Mouse (Mus musculus) embryo, embryonic 10.5 days (tissue): ENCODE data around the gene Use1.

Experiments used
- DNase-seq: peaks from one replicate; pipeline ENCODE4 v3.0.0-alpha.2; 2015; ENCODE audit warnings: low spot score

Use1 gene

DNA sequence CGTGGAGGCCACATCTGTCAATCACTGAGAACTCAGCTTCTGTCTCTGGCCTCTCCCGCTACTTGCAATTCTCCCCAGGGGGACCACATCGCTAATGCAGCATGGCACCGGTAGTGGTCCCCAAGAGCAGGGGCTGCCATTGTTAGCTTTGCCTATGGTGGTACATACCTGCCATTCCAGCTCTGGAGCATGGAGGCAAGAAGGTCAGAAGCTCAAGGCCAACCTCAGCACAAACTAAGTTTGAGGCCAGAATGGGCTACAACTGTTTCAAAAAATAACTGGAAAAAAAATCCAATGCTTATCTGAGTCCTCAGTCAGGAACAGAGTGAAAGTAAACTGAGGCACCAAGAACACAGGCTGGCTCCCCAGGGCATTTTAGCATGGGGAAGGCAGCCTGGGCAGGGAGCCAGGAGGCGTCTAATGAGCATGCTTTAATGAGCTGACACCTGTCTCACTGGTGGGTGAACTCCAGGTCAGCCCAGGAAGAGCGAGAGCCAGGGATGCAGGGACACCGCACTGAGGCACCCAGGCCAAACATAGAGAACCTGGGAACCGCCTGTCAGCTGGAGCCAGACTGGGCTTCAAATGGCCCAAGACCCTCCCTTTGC, 9.9 kb downstream of the Use1 start:
- DNase-seq = no peak

DNA sequence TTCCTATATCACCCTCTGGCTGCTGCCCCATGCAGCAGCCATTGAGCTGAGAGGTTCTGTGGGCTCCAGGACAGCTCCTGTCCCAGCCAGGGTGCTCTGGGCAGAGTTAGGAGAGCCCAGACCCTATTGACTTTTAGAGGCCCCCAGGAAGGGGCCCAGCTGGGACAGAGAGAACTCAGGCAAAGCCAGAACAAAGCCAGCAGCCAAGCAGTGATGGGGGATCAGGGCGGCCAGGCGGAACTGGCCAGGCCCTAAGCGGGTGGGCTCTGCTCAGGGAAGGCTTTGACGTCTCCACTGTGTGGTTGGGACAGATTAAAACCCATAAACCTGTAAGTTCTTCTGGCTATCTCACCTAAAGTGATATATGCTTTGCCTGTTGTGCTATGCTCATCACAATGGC, 12.4 kb downstream of the Use1 start:
- DNase-seq = no peak

DNA sequence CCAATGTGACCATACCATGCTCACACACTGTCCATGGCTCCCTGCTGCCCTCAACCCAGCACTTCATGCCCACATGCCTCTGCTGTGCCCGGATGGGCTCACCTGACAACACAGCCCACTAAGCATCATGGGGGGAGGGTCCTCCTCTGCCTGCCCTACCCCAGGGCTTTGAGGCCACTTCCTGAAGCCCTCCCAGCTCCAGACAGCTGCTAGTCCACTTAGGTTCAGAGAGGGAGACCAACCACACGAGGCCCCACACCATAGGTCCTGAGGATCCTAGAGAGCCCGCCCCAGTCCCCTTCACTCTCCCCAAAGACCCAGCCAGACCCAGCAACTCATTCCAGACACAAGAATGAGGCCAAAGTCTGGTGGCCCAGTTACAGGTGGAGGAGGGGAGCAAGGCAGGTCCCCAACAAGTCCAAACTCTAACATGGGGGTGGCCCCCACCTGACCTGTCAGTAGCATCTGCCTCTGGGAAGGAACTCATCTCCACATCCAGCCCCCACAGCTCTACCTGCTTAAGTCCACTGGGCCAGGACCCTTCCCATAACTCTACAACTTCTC, 12.9 kb downstream of the Use1 start:
- no peak for DNase-seq

DNA sequence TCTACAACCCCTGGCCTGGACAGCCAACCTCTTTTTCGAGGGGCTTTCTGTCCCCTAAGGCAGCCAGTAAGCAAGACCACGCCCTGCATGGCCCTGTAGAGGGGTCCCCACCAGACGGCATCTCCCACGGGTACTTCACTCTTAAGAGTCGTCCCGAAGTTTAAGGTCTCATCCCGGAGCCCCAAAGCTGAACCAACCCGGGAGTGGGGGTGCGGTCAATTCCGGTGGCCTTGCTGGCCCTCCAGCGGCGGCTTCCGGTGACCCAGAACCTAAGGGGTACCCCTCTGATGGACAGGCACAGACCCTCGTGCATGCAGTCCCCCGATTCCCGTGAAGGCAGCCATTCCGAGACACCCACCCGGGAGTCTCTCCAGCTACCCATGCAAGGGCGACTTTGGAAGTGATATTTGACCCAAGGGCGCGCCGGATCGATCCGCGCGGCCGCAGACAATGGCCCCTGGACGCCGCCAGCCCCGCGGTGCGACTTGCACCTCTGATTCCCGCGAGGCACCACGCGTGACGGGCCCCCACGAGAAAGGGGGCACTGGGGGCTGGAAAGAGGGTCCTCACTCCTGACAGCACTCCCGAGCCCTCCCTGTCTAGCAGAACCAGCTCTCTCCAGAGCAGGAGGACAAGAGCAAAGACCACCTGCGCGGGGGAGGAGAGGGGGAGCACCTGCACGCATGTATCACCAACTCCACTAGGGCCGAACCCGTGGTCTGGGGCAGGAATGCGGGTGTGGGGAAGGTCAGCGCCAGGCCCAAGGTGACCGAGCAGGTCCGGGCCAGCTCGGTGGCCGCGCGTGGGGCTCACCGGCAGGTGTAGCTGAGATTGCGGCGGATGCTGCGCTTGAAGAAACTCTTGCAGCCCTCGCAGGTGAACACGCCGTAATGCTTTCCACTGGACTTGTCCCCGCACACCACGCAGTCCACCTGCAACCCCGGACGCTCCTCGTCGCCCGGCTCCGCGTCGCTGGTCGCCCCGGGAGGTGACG, 13.8 kb downstream of the Use1 start:
- DNase-seq = no peak

DNA sequence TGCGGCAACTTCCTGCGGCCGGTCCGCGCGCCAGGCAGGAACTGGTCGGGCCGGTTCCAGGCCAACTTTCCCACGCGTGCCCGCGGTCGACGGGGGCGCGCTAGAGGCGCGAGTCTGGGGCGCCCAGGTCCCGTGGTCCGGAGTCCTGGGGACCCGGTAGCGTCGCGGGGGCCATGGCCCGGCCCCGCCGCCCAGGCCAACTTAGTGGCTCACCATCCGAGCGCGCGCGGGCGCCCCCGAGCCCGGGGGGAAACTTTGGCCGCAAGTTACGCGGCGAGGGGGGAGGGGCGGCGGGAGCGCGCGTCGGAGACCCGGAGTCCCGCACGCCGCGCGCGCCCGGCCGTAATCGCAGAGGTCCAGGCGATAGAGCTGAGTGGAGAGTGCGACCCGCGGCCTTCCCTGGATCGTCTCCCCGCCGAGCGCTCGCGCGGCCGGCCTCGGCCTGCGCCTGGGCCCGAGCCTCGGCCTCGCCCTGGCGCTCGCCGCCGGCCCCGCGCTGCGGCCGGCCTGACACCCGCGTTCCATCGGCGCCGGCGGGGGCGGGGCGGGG, 14.8 kb downstream of the Use1 start, which contains the start of gene Nr2f6:
Gene Nr2f6, minus strand, starts transcription at position 540 of the 550 bp plus-strand sequence.
- DNase-seq = peak; percentile 79

DNA sequence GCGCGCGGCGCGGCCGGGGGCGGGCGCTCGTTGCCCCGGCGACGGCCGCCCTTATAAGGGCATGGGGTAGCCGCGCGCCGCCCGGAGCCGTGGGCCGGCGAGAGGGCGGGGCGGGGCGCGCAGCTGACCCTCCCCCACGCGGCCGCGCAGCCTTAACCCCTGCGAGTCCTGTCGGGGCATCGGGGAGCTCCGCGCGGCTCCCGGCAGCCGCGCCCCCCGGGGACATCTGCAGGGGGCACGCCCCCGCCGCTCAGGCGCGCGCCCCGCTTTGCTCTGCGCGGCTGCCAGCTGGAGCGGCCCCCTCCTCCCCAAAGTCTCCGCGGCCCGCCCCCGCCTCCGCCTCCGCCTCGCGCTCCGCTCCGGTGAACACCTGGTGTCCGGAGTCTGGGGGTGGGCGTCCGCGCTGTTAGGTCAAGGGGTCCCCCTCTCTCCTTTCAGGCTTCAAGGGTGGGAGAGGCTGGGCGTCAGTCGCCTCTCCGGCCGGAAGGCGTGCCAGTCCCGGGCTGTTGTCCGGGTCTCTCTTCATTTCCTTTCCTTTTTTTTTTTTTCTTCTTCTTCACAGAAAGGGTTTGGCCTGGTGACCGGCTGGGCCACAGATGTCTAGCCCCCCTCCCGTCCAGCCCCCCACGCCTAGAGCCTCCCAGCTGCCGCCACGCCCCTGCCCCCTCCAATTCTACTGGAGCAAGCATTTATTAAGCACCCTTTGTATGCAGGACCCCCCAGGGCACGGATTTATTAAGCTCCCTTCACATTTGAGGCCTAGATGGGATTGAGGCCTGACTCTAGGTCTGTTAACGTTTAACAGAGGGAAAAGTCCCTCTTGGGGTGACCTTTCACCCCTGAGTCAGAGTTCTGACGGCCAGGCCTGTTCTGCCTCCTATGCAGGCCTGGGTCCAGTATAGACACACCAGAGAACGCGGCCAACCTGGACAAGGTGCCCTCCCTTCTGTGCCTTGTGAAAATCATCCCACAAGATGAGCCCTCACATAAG, 15.6 kb downstream of the Use1 start:
- DNase-seq = peak; percentile 92

DNA sequence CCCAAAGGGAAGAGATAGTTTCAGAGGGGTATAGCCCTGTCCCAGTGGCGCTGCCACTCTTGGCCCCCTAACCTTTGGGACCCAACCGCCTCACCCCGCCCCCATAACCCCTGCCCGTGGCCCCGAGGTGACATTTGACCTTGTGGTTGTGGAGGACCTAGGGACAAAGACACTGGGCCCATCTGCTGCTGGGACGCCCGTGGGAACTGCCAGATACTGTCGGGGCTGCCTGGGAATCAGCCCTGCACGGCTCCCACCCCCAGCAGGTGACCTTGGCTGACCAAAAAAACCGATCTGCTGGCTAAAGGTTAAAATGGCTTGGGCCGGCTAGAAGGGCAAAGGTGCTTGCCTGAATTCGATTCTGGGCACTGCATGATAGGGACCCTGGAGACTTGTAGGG, 16.7 kb downstream of the Use1 start:
- DNase-seq = peak; percentile 61

DNA sequence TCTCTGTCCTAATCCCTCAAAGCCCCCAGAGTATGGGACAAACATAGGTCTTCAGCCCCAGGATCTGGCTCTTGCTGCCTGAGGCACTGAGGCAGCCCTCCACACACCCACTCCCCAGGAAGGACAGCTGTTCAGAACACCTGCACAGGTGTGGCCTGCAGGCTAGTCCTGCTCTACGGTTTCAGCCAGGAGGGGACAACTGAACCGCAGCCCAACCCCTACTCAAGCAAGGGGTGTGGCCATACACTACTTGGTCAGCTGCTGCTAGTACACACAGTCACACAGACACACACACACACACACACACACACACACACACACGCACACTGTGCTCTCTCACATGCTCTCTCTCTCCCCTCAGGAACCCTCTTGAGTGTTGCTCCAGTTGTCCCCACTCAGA, 17.2 kb downstream of the Use1 start:
- no peak for DNase-seq

DNA sequence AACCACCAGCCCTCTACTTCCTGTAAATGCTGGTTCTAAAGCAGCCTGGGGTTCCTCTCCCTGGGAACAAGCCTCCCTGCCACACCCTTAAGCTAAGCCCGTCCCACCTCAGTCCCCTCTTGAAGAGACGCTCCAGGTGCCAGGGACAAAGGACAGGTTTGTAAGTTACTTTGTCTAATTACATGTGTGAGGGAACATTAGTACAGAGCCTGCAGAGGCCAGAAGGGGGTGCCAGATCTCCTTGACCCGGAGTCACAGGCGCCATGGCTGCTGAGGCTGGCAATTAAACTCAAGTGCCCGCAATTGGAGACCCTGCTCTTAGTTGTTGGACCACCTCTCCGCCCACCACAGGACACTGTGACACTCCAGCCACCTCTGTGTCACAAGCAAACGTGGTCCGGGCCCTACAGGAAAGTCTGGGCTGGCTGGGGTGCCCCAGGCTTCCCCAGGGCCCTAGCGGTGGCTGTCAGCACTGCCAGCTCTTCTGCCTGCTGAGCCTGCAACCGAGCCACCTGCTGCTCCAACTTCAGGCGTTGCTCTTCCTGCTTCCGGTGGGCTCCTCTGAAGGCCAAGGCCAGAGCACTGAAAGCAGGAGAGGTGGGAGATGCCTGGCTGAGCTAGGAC, 18.7 kb downstream of the Use1 start:
- no peak for DNase-seq

DNA sequence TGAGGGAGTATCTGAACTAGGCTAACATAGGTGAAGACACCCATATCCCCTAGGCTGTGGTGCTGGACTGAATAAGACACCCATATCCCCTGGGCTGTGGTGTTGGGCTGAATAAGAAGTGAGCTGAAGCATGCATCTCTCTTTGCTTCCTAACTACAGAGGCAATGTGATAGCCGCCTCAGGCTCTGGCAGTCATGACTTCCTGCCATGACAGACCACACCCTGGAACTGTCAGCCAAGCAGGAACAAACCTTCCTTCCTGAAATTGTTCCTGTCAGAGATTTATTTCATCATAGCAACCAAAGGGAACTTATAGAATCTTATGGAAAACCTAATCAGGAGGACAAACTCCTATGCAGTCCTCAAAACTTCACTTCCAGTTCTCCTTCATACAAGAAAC, 21.6 kb downstream of the Use1 start:
- no peak for DNase-seq

DNA sequence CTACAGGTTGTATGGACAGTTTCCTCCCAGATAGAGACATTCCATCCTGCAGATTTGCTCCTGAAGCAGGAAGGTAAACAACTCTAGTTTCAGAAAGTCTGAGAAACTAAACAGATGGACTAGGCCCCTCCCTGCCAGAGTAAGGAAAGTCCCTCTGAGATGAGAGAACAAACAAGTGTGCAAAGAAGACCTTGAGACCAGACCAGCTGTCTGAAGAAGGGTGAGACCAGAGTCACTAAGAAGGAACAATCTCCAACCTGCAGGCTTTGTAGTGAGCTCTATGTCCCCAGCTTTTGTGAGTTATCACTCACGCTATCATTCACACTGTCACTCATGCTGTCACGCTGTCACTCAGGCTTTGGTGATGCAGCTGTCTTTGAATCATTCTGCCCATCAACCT, 25.0 kb downstream of the Use1 start:
- no peak for DNase-seq

DNA sequence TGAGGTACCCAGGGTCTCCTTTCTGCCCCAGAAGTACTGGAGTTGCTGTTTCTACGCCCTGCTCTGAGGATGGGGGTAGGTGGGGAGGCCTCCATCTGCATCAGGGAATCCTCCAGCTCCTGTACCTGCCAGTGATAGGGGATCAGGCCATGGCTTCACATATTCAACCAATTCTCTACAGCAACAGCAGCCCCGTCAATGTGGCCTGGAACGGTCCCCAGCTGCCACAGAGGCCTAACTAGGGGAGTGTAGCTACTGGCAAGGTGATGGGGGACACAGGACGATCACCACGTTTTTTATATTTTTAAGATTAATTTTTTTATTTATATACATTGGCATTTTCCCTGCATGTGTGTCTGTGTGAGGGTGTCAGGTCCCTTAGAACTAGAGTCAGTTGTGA, 25.7 kb downstream of the Use1 start:
- no peak for DNase-seq

DNA sequence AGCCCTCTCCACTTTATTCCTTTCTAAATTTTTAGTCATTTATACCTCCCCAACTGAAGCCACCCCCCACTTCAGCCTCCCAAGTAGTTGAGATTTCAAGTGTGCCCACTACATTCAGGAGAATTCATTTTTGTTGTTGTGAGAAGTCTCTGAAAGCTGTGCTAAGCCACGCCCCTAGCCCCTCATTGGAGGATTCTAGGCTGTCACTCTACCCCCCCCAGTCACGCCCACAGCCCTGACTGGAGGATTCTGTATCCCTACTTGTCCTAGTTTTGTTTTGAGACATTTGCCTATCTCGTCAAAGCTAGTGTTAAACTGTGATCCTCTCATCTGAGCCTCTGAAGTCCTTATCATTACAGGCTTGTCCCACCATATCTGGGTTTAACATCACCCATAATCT, 26.2 kb downstream of the Use1 start:
- DNase-seq = peak; percentile 80

DNA sequence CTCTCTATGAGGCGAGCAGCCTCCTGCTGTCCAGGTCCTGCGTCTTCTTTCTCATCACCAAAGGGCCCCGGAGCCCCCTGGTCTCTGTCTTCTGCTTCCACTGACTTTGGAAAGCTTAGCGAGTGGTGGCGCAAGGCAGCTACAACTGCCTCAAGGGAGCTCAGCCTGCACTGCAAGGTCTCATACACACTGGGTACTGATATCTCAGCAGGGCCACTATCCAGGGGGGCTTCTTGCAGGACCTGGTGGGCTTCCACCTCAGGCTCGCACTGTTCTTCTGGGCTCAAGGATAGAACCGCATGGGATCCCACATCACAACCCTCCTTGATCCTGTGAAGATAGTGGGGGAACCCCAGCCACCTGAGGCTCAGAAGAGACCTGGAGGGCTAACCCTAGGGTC, 27.8 kb downstream of the Use1 start:
- no peak for DNase-seq

DNA sequence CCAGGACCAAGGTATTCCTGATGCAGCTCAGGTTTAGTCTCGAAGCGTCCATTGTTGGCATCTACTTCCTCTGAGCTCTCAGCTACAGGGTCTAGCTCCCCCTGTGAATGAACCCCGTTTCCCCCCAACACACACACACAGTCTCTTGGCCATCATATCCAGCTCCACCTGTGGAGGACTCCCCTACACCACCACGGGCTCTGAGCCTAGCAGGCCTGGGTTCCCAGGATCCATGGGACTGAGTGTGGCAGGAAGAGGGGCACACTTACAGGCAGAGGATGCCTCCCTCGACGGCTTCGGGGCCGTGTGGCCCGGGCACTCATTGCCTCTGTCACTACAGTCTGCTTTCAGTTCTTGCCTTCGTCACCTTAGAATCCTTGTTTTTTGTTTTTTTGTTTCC, 28.4 kb downstream of the Use1 start:
- no peak for DNase-seq

DNA sequence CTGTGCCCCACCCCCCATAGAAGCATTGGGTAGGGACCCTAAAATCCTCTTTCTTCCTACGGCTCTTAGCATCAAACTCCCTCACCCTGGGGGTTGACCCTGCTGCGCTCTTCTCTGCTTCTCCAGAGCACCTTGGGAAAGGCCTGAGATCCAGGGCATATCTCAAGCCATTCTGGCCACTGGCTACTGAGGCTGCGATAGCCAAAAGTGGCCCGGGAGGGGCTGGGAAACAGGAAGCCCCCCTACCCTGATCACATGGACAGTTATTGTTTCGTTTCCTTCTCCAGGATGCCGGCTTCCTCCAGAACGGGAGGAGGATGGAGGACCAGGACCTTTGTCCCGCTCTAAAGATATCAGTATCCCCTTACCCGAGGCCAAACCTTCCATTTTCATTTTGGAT, 29.0 kb downstream of the Use1 start, which contains the start of gene Ushbp1:
Gene Ushbp1, minus strand, starts transcription at position 174 of the 400 bp plus-strand sequence.
- no peak for DNase-seq

DNA sequence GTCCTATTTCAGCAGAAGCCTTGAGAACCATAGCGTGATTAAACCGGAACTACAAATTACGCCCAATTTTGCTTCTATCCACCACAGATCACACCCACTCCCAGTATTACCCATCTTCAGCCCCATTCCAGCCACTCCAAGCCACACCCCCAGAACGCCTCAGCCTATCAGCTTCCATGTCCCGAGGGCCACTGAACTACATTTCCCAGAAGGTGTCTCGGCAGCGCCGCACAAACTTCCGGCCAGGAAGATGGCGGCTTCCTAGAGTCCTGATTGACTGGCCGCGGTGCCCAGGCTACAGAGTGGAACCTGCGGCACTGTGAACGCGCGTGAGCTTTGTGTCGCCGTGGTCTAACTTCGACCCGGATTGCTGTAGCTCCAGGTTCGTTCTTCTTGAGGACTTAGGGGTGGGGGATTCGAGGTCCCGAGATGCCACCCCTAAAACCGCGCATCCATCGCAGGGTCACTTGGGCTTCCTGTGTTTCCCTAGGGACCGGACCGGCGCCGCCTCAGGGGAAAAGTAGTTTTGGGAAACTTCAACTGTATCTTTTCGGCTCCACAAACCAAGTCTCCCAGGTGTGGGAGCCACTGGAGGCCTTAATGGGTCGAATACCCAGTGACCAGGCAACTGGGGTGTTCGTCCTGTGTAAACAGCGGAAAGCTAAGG, 30.1 kb downstream of the Use1 start, which contains the start of gene Babam1:
Gene Babam1, plus strand, starts transcription at position 223 of the 667 bp plus-strand sequence.
- DNase-seq = peak; percentile 97

DNA sequence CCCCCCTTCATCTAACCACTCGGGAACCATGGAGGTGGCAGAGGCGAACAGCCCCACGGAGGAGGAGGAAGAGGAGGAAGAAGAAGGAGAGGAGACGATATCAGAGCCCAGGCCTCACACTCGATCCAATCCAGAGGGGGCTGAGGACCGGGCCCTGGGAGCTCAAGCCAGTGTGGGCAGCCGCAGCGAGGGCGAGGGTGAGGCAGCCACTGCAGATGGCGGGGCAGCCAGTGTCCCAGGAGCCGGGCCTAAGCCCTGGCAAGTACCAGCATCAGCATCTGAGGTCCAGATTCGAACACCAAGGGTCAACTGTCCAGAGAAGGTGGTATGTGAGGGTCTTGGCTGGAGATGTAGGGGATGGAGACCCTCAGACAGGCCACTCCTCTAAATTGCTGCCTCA, 31.1 kb downstream of the Use1 start:
- no peak for DNase-seq

DNA sequence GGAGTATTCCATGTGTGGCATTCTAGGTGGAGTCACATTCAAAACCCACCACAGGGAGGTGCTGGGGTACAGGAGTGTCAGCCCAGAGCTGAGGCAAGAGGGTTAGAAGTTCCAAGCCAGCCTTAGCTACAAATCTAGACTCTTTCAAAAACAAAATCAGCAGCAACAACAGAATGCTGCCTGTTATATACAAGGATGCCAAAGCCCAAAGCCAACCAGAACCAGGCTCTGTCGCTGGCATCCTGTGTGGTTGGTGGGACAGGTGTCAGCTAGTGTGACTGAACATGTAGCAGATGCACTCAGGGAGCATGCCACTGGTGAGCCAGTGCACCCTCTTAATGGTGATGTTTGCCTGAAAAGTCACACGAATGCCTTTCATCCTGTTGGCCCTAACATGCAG, 34.2 kb downstream of the Use1 start:
- DNase-seq = no peak

DNA sequence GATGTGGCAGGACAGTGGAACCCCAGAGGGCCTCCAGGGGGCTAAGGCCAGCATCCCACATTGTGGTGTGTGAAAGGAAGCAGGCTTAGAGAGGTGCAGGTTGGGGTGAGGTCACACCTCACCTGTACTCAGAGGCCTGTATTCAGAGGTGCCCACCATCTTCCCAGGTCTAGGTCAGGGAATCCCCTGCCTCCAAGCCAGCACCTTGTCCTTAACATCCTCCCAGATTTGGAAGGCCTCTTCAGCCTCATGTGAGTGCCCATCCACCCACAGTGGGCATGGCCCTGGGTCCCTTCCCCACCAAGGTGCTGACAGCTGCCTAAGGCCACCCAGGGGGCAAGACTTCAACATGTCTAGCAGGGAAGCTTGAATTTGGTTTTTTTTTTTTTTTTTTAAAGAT, 34.8 kb downstream of the Use1 start:
- no peak for DNase-seq
